Mouse (Mus musculus) G1E (cell line): ENCODE measurements around the gene Dedd2. TPM values are rescaled to one million over a fixed set of nuclear protein-coding genes. Genes with fewer than 3 reads are reported as not detected.

Experiments
- ATAC-seq: 2 replicates; pipeline ENCODE4 v1.8.0; 2016; ENCODE audit warnings: mild to moderate bottlenecking; ENCODE audit not compliant: insufficient number of reproducible peaks, poor library complexity, low FRiP score, severe bottlenecking; ENCODE audit errors: extremely low read depth
- DNase-seq: peaks from one replicate; pipeline ENCODE4 v3.0.0; 2012; ENCODE audit warnings: low spot score
- H3K27me3 ChIP-seq: 2 replicates; pipeline ENCODE4 v1.6.1; 2012; ENCODE audit warnings: mild to moderate bottlenecking, low read length, inconsistent platforms; ENCODE audit not compliant: insufficient read depth
- H3K36me3 ChIP-seq: replicated peaks from 2 replicates; pipeline ENCODE3; 2012; ENCODE audit warnings: mild to moderate bottlenecking, inconsistent platforms
- H3K4me1 ChIP-seq: 2 replicates; pipeline ENCODE4 v1.6.1; 2012; ENCODE audit warnings: low read depth, low read length, inconsistent platforms, mixed read lengths; ENCODE audit not compliant: insufficient read depth
- H3K4me3 ChIP-seq: 2 replicates; pipeline ENCODE4 v1.5.1; 2012; ENCODE audit warnings: low read depth, mild to moderate bottlenecking, inconsistent platforms, low read length, moderate library complexity, mixed read lengths
- H3K9me3 ChIP-seq: replicated peaks from 2 replicates; pipeline ENCODE4 v1.6.1; 2012; ENCODE audit warnings: inconsistent platforms
- CTCF ChIP-seq: IDR thresholded peaks from 2 replicates; pipeline ENCODE4 v1.5.1; 2012; ENCODE audit warnings: low read depth, low read length, inconsistent platforms, mixed read lengths
- GATA1 ChIP-seq: IDR thresholded peaks from 2 replicates; pipeline ENCODE4 v1.6.1; 2012; ENCODE audit warnings: borderline replicate concordance, low read length, inconsistent platforms, mixed read lengths
- GATA2 ChIP-seq: IDR thresholded peaks from 2 replicates; pipeline ENCODE4 v1.6.1; 2012; ENCODE audit warnings: low read depth, low read length, inconsistent platforms, borderline replicate concordance
- POLR2AphosphoS5 ChIP-seq: IDR thresholded peaks from 2 replicates; pipeline ENCODE4 v1.6.1; 2012; ENCODE audit warnings: low read depth, low read length, inconsistent platforms; ENCODE audit not compliant: insufficient replicate concordance
- TAL1 ChIP-seq: conservative IDR thresholded peaks from 2 replicates; pipeline ENCODE4 v1.6.1; 2012; ENCODE audit warnings: low read depth, low read length, inconsistent platforms, mixed read lengths
- polyA plus RNA-seq: library from polyadenylated mRNA; stranded (reverse); fragments of >175 nt; gene quantifications from 2 replicates; pipeline ENCODE4 v1.2.3, GENCODE M21; 2012
- total RNA-seq, 2 experiments: library from RNA; stranded (forward) in 1 of 2; stranded (reverse) in 1 of 2; fragments of 200-1000 nt in 1 of 2; fragments of >200 nt in 1 of 2; fragmentation: Nextera tagmentation in 1 of 2; gene quantifications; 2 replicates each; pipeline ENCODE4 v1.2.3; 2014 to 2017

Dedd2 gene
- total and polyA plus RNA-seq, 3 experiments = 9.7 to 43.7 (median 13.1) TPM

DNA sequence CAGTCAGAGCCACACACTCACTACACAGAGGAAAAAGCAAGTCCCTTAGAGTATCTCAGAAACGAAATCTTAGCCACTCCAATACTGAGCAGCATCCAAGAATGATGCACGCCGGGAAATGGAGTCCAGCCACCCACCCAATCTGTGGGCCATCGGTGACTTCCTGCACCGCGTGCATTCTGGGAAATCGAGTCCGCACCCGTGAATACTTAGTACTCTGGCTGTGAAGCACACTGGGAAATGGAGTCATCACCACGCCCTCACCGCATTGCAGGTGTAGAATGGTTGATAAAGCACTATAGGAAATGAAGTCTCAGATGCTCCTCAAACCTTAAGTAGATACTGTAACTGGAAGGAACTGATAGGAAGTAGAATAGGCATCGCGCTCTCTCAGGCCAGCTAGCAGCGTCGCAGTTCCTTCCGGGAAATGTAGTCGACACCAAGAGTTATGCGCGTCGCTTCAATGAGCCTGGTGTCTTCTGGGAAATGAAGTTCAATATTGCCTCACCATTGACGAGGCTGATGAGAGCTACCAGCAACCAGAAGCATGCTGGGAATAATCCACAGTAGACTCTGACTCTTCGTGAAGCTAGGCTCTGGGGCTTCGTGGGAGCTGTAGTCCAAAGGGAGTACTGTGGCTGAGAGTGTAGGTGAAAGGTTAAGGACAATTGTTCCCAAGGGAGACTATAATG is 17.7 kb upstream of the Dedd2 start:
- peak; percentile 20; the same call in 1 of the 2 replicates for TF ChIP-seq POLR2AphosphoS5
- no peak for TF ChIP-seq CTCF
- no peak for TF ChIP-seq GATA2
- no peak for TF ChIP-seq GATA1
- peak; percentile 56 for TF ChIP-seq TAL1
- peaks cover 54% of the 10 kb centered on the region for H3K4me1 ChIP-seq

GRCm38 (mm10) chr7:25237249-25238014 is 17.0 kb upstream of the Dedd2 start, which contains the start of gene Gsk3a:
Gsk3a (minus strand) TSS chr7:25237851.
- Histone ChIP-seq H3K4me1 (peaks cover 56% of the 10 kb centered on the region), H3K27me3 (no peaks in the 10 kb centered on the region), H3K9me3 (no peaks in the 10 kb centered on the region), H3K4me3 (peak within 1 kb of the TSS; percentile 82), H3K36me3 (peaks cover 52% of the 10 kb centered on the region)
- peak; percentile 84 for DNase-seq
- peak; percentile 56 for ATAC-seq
- TF ChIP-seq TAL1 (no peak), GATA1 (no peak), CTCF (no peak), GATA2 (no peak)

More for the DNA sequence above, 17.7 kb upstream of the Dedd2 start:
- H3K4me3 ChIP-seq = peak overlapping the region; percentile 82
- H3K9me3 ChIP-seq = no peaks in the 10 kb centered on the region
- H3K36me3 ChIP-seq = peaks cover 52% of the 10 kb centered on the region
- peak; percentile 67 for DNase-seq
- ATAC-seq = peak; percentile 70
- no peaks in the 10 kb centered on the region for H3K27me3 ChIP-seq

DNA sequence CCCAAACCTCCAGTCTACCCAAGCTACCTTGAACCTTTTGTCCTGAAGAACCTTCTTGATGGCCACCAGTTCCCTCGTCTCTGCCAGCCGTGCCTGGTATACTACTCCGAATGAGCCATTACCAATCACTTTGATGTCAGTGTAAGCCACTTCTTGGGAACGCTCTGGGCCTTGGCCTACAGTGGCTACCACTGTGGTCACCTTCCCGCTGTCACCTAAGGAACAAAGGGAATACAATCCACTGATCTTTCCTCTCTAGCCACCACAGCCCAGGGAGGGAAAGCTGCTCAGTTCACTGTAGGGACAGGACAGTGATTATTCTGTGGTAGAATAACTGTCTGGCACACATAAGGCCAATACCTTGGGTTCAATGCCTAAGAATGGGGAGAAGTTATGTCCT is 15.1 kb upstream of the Dedd2 start:
- Histone ChIP-seq H3K9me3 (no peaks in the 10 kb centered on the region), H3K27me3 (no peaks in the 10 kb centered on the region), H3K36me3 (peaks cover 60% of the 10 kb centered on the region), H3K4me3 (no peak overlapping the region; the same call in 1 of the 2 replicates), H3K4me1 (peaks cover 69% of the 10 kb centered on the region)
- no peak for ATAC-seq
- DNase-seq = no peak
- TF ChIP-seq POLR2AphosphoS5 (no peak), CTCF (no peak), TAL1 (no peak), GATA2 (no peak), GATA1 (no peak)

DNA sequence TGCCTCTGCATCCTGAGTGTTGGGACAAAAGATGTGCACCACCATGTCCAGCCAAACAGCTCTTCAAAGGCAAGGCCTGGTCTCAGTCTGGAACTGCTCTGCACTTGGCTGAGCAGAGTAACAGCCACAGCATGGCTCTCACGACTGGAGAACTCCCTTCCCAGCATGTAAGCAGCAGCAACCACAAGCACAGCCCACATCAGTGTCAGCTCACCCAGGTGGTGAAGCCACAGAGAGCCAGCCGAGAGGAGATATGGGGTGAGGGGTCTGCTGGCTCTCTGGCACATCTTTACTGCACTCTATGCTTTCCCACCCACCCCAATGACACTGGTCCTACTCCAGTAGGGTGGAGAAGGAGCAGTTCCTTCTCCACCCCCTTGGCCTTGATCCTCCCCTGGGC is 12.6 kb upstream of the Dedd2 start:
- no peak overlapping the region; the same call in 1 of the 2 replicates for H3K4me3 ChIP-seq
- peaks cover 83% of the 10 kb centered on the region for H3K36me3 ChIP-seq
- DNase-seq (no peak), ATAC-seq (no peak)
- H3K4me1 ChIP-seq = peaks cover 73% of the 10 kb centered on the region
- H3K9me3 ChIP-seq = no peaks in the 10 kb centered on the region
- TF ChIP-seq CTCF (no peak), POLR2AphosphoS5 (no peak), TAL1 (no peak), GATA2 (no peak), GATA1 (no peak)
- no peaks in the 10 kb centered on the region for H3K27me3 ChIP-seq

- Histone ChIP-seq H3K4me3 (no peak overlapping the region), H3K9me3 (no peaks in the 10 kb centered on the region), H3K4me1 (peaks cover 82% of the 10 kb centered on the region), H3K27me3 (no peaks in the 10 kb centered on the region), H3K36me3 (peaks cover 92% of the 10 kb centered on the region)
- TF ChIP-seq GATA2 (no peak), POLR2AphosphoS5 (no peak), GATA1 (no peak), CTCF (no peak), TAL1 (no peak)
- DNase-seq = no peak
- ATAC-seq = no peak
Observed at GRCm38 (mm10) chr7:25232101-25232648, 11.8 kb upstream of the Dedd2 start.

- ATAC-seq (no peak), DNase-seq (no peak)
- H3K9me3 ChIP-seq = no peaks in the 10 kb centered on the region
- H3K4me3 ChIP-seq = 0 out of 2 replicates have a peak overlapping the region, but pooled peaks have one; percentile 3
- H3K4me1 ChIP-seq = peaks cover 89% of the 10 kb centered on the region
- peaks cover 100% of the 10 kb centered on the region for H3K36me3 ChIP-seq
- no peaks in the 10 kb centered on the region for H3K27me3 ChIP-seq
- TF ChIP-seq TAL1 = no peak
- TF ChIP-seq CTCF = no peak
- no peak for TF ChIP-seq GATA2
- TF ChIP-seq POLR2AphosphoS5 = no peak
- TF ChIP-seq GATA1 = no peak
Observed at GRCm38 (mm10) chr7:25230690-25231285, 10.4 kb upstream of the Dedd2 start.
